Mouse (Mus musculus) E14TG2a.4 (cell line): ENCODE results near the gene Fam166a.

ENCODE experiments used
- CTCF ChIP-seq: conservative IDR thresholded peaks from 2 replicates; pipeline ENCODE4 v1.5.1; 2014; ENCODE audit warnings: low read length
- NANOG ChIP-seq: IDR thresholded peaks from 2 replicates; pipeline ENCODE4 v1.6.1; 2014; ENCODE audit warnings: borderline replicate concordance, low read length, mixed read lengths

DNA sequence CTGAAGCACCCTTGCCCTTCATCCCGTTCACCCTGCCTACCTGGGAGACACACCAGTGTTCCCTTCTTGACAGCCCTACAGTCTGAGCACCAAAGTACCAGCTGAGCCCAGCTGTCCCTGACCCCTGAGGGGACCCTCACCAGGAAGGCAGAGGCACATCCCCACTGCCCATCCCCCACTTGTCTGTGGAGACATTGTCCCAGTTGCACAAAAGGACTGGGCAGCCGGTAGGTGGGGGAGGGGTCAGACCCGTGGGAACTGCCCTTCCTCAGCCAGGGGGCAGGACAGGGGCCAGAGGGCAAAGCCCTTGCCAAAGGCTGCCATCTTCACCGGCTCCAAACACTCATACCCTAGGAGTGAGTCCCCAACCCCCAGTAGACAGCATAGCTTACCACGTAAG is 48.8 kb upstream of the Fam166a start:
- TF ChIP-seq CTCF (no peak), NANOG (no peak)
